Mouse (Mus musculus): Measurements from ENCODE around the gene Hist1h4f. TPM values are rescaled to one million over a fixed set of nuclear protein-coding genes. Genes with fewer than 3 reads are reported as not detected.
"Not testable (repeated sequence)": the region's sequence is repeated elsewhere in the genome, so short reads cannot be mapped to it uniquely, and the experiment has no call there.

Gene Hist1h4f
- polyA plus RNA-seq, 1 experiment from 2014 or later = 0.88 TPM

- ATAC-seq (ENCODE audit: low read depth) = peak; percentile 45
- peak overlapping the region; percentile 98 for H3K27ac ChIP-seq (replicated peaks; ENCODE audit: low read depth, low read length)
- 3% methylated on average over 18 of the region's 18 CpGs for WGBS
- H3K27me3 ChIP-seq (replicated peaks; ENCODE audit: control insufficient read depth, insufficient read depth, low read length) = no peaks in the 10 kb centered on the region
- peak overlapping the region; percentile 42 for H3K4me3 ChIP-seq (ENCODE audit: low read depth, low read length)
- DNase-seq (ENCODE audit: low spot score) = peak; percentile 91
- no peaks in the 10 kb centered on the region for H3K36me3 ChIP-seq (ENCODE audit: control insufficient read depth, insufficient read depth, low read length)
- H3K9ac ChIP-seq (ENCODE audit: low read depth, low read length) = peak overlapping the region; percentile 63
- H3K4me1 ChIP-seq (ENCODE audit: control insufficient read depth, insufficient read depth, low read length) = no peaks in the 10 kb centered on the region
- H3K9me3 ChIP-seq (ENCODE audit: control insufficient read depth, low read length) = no peaks in the 10 kb centered on the region
- peak overlapping the region; percentile 70 for H3K4me2 ChIP-seq (ENCODE audit: low read depth, low read length)
Measured at GRCm38 (mm10) chr13:23562699-23563462, 11.4 kb upstream of the Hist1h4f start.

- 0% methylated on average over 35 of the region's 67 CpGs for WGBS
- H3K27me3 ChIP-seq (replicated peaks; ENCODE audit: control insufficient read depth, insufficient read depth, low read length); H3K9me3 ChIP-seq (ENCODE audit: control insufficient read depth, low read length); H3K36me3 ChIP-seq (ENCODE audit: control insufficient read depth, insufficient read depth, low read length); H3K4me1 ChIP-seq (ENCODE audit: control insufficient read depth, insufficient read depth, low read length): not testable (repeated sequence)
- H3K9ac ChIP-seq (ENCODE audit: low read depth, low read length) = peak within 1 kb of the TSS; percentile 63
- peak within 1 kb of the TSS; percentile 98 for H3K27ac ChIP-seq (replicated peaks; ENCODE audit: low read depth, low read length)
- ATAC-seq (ENCODE audit: low read depth) (peak; percentile 93), DNase-seq (ENCODE audit: low spot score) (peak; percentile 99)
- peak within 1 kb of the TSS; percentile 70 for H3K4me2 ChIP-seq (ENCODE audit: low read depth, low read length)
- peak within 1 kb of the TSS; percentile 42 for H3K4me3 ChIP-seq (ENCODE audit: low read depth, low read length)
Measured at GRCm38 (mm10) chr13:23561883-23562659, 10.6 kb upstream of the Hist1h4f start, which contains the start of gene Hist1h3e. Gene Hist1h3e, minus strand, starts transcription at chr13:23562369.

- H3K27me3 ChIP-seq (replicated peaks; ENCODE audit: control insufficient read depth, insufficient read depth, low read length); H3K36me3 ChIP-seq (ENCODE audit: control insufficient read depth, insufficient read depth, low read length); H3K4me1 ChIP-seq (ENCODE audit: control insufficient read depth, insufficient read depth, low read length); DNase-seq (ENCODE audit: low spot score); ATAC-seq (ENCODE audit: low read depth); H3K9me3 ChIP-seq (ENCODE audit: control insufficient read depth, low read length): not testable (repeated sequence)
- peak overlapping the region; percentile 63 for H3K9ac ChIP-seq (ENCODE audit: low read depth, low read length)
- H3K4me3 ChIP-seq (ENCODE audit: low read depth, low read length) = peak overlapping the region; percentile 42
- WGBS = 4% methylated on average over 2 of the region's 5 CpGs
- peak overlapping the region; percentile 70 for H3K4me2 ChIP-seq (ENCODE audit: low read depth, low read length)
- peak overlapping the region; percentile 98 for H3K27ac ChIP-seq (replicated peaks; ENCODE audit: low read depth, low read length)
Measured at GRCm38 (mm10) chr13:23561531-23561882, 10.1 kb upstream of the Hist1h4f start.

- not testable (repeated sequence) for H3K4me3 ChIP-seq (ENCODE audit: low read depth, low read length); H3K27me3 ChIP-seq (replicated peaks; ENCODE audit: control insufficient read depth, insufficient read depth, low read length); H3K4me1 ChIP-seq (ENCODE audit: control insufficient read depth, insufficient read depth, low read length); H3K36me3 ChIP-seq (ENCODE audit: control insufficient read depth, insufficient read depth, low read length); ATAC-seq (ENCODE audit: low read depth); H3K9me3 ChIP-seq (ENCODE audit: control insufficient read depth, low read length)
- Histone ChIP-seq H3K9ac (ENCODE audit: low read depth, low read length) (0 out of 2 replicates have a peak overlapping the region, but pooled peaks have one; percentile 34), H3K4me2 (ENCODE audit: low read depth, low read length) (peak overlapping the region; percentile 29), H3K27ac (replicated peaks; ENCODE audit: low read depth, low read length) (peak overlapping the region; percentile 28; the same call in 1 of the 2 replicates)
- WGBS = 15% methylated on average over 2 of the region's 2 CpGs
- peak; percentile 12 for DNase-seq (ENCODE audit: low spot score)
Measured at GRCm38 (mm10) chr13:23560699-23561098, 9.3 kb upstream of the Hist1h4f start.

- Histone ChIP-seq H3K4me2 (ENCODE audit: low read depth, low read length) (peak overlapping the region; percentile 97), H3K27ac (replicated peaks; ENCODE audit: low read depth, low read length) (peak overlapping the region; percentile 98), H3K36me3 (ENCODE audit: control insufficient read depth, insufficient read depth, low read length) (no peaks in the 10 kb centered on the region), H3K9me3 (ENCODE audit: control insufficient read depth, low read length) (no peaks in the 10 kb centered on the region), H3K27me3 (replicated peaks; ENCODE audit: control insufficient read depth, insufficient read depth, low read length) (no peaks in the 10 kb centered on the region), H3K4me3 (ENCODE audit: low read depth, low read length) (no peak overlapping the region), H3K4me1 (ENCODE audit: control insufficient read depth, insufficient read depth, low read length) (peaks cover 10% of the 10 kb centered on the region; the same call in 1 of the 2 replicates), H3K9ac (ENCODE audit: low read depth, low read length) (no peak overlapping the region)
- 45% methylated on average over 3 of the region's 3 CpGs for WGBS
- ATAC-seq (ENCODE audit: low read depth) (no peak), DNase-seq (ENCODE audit: low spot score) (no peak)
Measured at GRCm38 (mm10) chr13:23556906-23557305, 5.5 kb upstream of the Hist1h4f start.

GRCm38 (mm10) chr13:23555839-23556416, 4.5 kb upstream of the Hist1h4f start:
- H3K4me2 ChIP-seq (ENCODE audit: low read depth, low read length) = peak overlapping the region; percentile 97
- H3K27ac ChIP-seq (replicated peaks; ENCODE audit: low read depth, low read length) = peak overlapping the region; percentile 98
- H3K36me3 ChIP-seq (ENCODE audit: control insufficient read depth, insufficient read depth, low read length) = no peaks in the 10 kb centered on the region
- peak overlapping the region; percentile 58 for H3K4me3 ChIP-seq (ENCODE audit: low read depth, low read length)
- ATAC-seq (ENCODE audit: low read depth) (peak; percentile 71), DNase-seq (ENCODE audit: low spot score) (peak; percentile 98)
- peak overlapping the region; percentile 87 for H3K9ac ChIP-seq (ENCODE audit: low read depth, low read length)
- peaks cover 11% of the 10 kb centered on the region; the same call in 1 of the 2 replicates for H3K4me1 ChIP-seq (ENCODE audit: control insufficient read depth, insufficient read depth, low read length)
- H3K27me3 ChIP-seq (replicated peaks; ENCODE audit: control insufficient read depth, insufficient read depth, low read length) = no peaks in the 10 kb centered on the region
- under 1% methylated on average over 18 of the region's 18 CpGs for WGBS
- no peaks in the 10 kb centered on the region for H3K9me3 ChIP-seq (ENCODE audit: control insufficient read depth, low read length)

GRCm38 (mm10) chr13:23554925-23555838, 3.7 kb upstream of the Hist1h4f start:
- Histone ChIP-seq H3K27me3 (replicated peaks; ENCODE audit: control insufficient read depth, insufficient read depth, low read length) (no peaks in the 10 kb centered on the region), H3K4me3 (ENCODE audit: low read depth, low read length) (peak overlapping the region; percentile 58), H3K27ac (replicated peaks; ENCODE audit: low read depth, low read length) (peak overlapping the region; percentile 98), H3K4me2 (ENCODE audit: low read depth, low read length) (peak overlapping the region; percentile 97), H3K9ac (ENCODE audit: low read depth, low read length) (peak overlapping the region; percentile 87), H3K4me1 (ENCODE audit: control insufficient read depth, insufficient read depth, low read length) (peaks cover 14% of the 10 kb centered on the region; the same call in 1 of the 2 replicates), H3K9me3 (ENCODE audit: control insufficient read depth, low read length) (no peaks in the 10 kb centered on the region), H3K36me3 (ENCODE audit: control insufficient read depth, insufficient read depth, low read length) (no peaks in the 10 kb centered on the region)
- peak; percentile 96 for DNase-seq (ENCODE audit: low spot score)
- peak; percentile 89 for ATAC-seq (ENCODE audit: low read depth)
- 0% methylated on average over 49 of the region's 54 CpGs for WGBS
